Mouse (Mus musculus): ENCODE measurements around the gene Tnfrsf13b. TPM values are rescaled to one million over a fixed set of nuclear protein-coding genes. Genes with fewer than 3 reads are reported as not detected.

The Tnfrsf13b gene
- 1.8 and 2.3 TPM in 2 replicates for polyA plus RNA-seq (2015; fragmentation: Nextera tagmentation; extraction: Ambion mirVana)

DNA sequence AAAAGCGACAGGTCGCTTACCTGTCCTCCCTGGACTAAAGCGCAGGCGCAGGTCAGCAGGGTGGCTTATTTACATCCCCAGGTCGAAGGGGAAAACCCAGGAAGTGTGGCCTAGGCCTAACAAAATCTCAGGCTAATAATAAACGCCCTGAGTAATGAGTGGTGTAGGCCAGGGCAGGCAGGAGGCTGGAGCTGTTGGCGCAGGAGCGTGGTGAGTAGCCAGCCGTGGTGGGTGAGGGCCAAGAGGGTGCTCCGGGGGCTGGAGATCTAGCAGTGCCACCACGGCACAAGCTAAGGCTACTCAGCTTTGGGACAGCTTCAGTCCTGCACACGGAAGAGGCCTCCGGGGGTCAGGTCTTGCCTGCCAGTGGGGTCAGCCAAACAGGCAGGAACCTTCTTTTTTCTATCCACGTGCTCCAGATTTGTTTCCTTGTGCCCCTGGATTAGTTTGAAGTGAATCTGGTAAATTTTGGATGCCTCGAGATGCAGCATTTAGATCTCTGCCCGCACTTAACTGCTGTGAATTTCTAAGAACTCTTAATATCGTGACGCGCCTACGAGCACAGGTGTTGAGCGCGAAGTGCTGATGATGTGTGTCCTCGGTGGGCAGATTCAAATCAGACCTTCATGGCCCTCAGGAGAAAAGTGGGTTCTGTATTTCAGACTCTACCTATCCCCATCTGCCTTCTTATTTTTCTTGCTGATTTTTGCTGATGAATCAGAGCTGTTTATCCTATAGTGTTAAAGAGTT is at the start of gene Tnfrsf13b:
Gene Tnfrsf13b, plus strand, starts transcription at position 150 of the 750 bp plus-strand sequence.
- no peaks in the 10 kb centered on the region for H3K27me3 ChIP-seq (replicated peaks; ENCODE audit: control insufficient read depth, insufficient read depth, low read length)
- ATAC-seq: no peak
- 86% methylated on average over 23 of the region's 23 CpGs for whole genome bisulfite sequencing
- H3K36me3 ChIP-seq (ENCODE audit: control insufficient read depth, insufficient read depth): no peaks in the 10 kb centered on the region
- H3K4me3 ChIP-seq (ENCODE audit: low read depth, low read length): no peak within 1 kb of the TSS
- H3K9ac ChIP-seq (ENCODE audit: low read depth, low read length): no peak within 1 kb of the TSS
- no peaks in the 10 kb centered on the region for H3K4me1 ChIP-seq (replicated peaks; ENCODE audit: control insufficient read depth, insufficient read depth, low read length)
- TF ChIP-seq CTCF (IDR thresholded peaks at IDR 0.05; ENCODE audit: low read depth): no peak
- H3K9me3 ChIP-seq (ENCODE audit: control insufficient read depth): no peaks in the 10 kb centered on the region
- H3K4me2 ChIP-seq (replicated peaks; ENCODE audit: low read depth): no peak within 1 kb of the TSS
- no peak within 1 kb of the TSS for H3K27ac ChIP-seq (ENCODE audit: low read depth, low read length)

DNA sequence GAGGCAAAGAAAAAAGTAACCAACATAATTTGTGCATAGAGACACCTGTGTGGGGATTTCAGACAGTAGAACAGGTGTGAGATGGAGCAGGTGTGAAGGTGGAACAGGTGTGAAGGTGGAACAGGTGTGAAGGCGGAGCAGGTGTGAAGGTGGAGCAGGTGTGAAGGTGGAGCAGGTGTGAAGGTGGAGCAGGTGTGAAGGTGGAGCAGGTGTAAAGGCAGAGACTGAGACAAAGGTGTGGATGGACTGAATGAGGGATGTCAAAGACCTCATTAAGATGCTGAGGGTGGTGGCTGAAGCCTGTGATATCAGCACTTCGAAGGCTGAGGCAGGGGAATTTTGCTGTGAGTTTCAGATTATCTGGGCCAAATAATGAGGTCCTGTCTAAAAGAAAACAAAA is 44.9 kb upstream of the Tnfrsf13b start:
- no peak for ATAC-seq
- no peak for TF ChIP-seq CTCF (IDR thresholded peaks at IDR 0.05; ENCODE audit: low read depth)
- Histone ChIP-seq H3K4me3 (ENCODE audit: low read depth, low read length) (no peak overlapping the region), H3K27me3 (replicated peaks; ENCODE audit: control insufficient read depth, insufficient read depth, low read length) (no peaks in the 10 kb centered on the region), H3K9me3 (ENCODE audit: control insufficient read depth) (no peaks in the 10 kb centered on the region), H3K4me1 (replicated peaks; ENCODE audit: control insufficient read depth, insufficient read depth, low read length) (no peaks in the 10 kb centered on the region), H3K36me3 (ENCODE audit: control insufficient read depth, insufficient read depth) (no peaks in the 10 kb centered on the region), H3K9ac (ENCODE audit: low read depth, low read length) (no peak overlapping the region), H3K27ac (ENCODE audit: low read depth, low read length) (no peak overlapping the region), H3K4me2 (replicated peaks; ENCODE audit: low read depth) (no peak overlapping the region)
- WGBS: 78% methylated on average over 2 of the region's 2 CpGs

DNA sequence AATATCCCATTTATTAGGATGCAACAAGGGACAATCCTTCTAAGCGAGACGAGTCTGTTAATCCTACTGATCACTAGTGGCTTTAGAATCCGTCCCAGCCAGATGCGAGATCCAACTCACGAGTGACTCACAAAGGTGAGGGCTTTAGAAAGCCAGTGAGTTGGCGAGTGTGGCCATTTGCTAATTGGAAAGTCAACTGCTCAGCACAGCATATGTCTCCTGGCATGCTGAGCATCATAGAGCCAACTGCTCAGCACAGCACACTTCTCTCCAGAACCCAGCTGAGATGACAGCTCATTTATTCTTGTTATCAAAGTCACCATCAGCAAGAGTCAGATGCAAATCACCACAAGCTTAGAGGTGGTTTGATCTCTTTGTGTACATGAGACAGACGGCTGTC is 36.4 kb upstream of the Tnfrsf13b start:
- Histone ChIP-seq H3K9me3 (ENCODE audit: control insufficient read depth) (no peaks in the 10 kb centered on the region), H3K4me3 (ENCODE audit: low read depth, low read length) (no peak overlapping the region), H3K4me2 (replicated peaks; ENCODE audit: low read depth) (no peak overlapping the region), H3K36me3 (ENCODE audit: control insufficient read depth, insufficient read depth) (no peaks in the 10 kb centered on the region), H3K27ac (ENCODE audit: low read depth, low read length) (no peak overlapping the region), H3K9ac (ENCODE audit: low read depth, low read length) (no peak overlapping the region), H3K27me3 (replicated peaks; ENCODE audit: control insufficient read depth, insufficient read depth, low read length) (no peaks in the 10 kb centered on the region), H3K4me1 (replicated peaks; ENCODE audit: control insufficient read depth, insufficient read depth, low read length) (no peaks in the 10 kb centered on the region)
- WGBS: 79% methylated on average over 7 of the region's 7 CpGs
- TF ChIP-seq CTCF (IDR thresholded peaks at IDR 0.05; ENCODE audit: low read depth): no peak
- no peak for ATAC-seq

DNA sequence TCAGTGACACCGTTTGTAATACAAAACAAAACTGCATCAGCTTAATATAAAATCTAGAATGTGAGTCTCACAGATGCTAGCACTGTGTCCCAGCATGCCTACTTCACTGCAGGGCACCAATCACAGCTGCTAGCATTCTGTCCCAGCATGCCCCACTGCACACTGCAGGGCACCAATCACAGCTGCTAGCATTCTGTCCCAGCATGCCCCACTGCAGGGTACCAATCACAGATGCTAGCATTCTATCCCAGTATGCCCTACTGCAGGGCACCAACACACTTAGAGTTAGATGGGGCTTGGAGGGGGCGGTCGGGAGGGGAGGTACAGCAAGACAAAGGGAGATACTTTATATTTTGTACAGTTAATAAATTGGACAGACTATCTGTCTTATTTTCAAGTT is 35.4 kb upstream of the Tnfrsf13b start:
- Histone ChIP-seq H3K27ac (ENCODE audit: low read depth, low read length) (no peak overlapping the region), H3K4me1 (replicated peaks; ENCODE audit: control insufficient read depth, insufficient read depth, low read length) (no peaks in the 10 kb centered on the region), H3K4me3 (ENCODE audit: low read depth, low read length) (no peak overlapping the region), H3K9ac (ENCODE audit: low read depth, low read length) (no peak overlapping the region), H3K36me3 (ENCODE audit: control insufficient read depth, insufficient read depth) (no peaks in the 10 kb centered on the region), H3K4me2 (replicated peaks; ENCODE audit: low read depth) (no peak overlapping the region), H3K9me3 (ENCODE audit: control insufficient read depth) (no peaks in the 10 kb centered on the region), H3K27me3 (replicated peaks; ENCODE audit: control insufficient read depth, insufficient read depth, low read length) (no peaks in the 10 kb centered on the region)
- 68% methylated on average over 3 of the region's 3 CpGs for WGBS
- ATAC-seq: no peak
- TF ChIP-seq CTCF (IDR thresholded peaks at IDR 0.05; ENCODE audit: low read depth): no peak

DNA sequence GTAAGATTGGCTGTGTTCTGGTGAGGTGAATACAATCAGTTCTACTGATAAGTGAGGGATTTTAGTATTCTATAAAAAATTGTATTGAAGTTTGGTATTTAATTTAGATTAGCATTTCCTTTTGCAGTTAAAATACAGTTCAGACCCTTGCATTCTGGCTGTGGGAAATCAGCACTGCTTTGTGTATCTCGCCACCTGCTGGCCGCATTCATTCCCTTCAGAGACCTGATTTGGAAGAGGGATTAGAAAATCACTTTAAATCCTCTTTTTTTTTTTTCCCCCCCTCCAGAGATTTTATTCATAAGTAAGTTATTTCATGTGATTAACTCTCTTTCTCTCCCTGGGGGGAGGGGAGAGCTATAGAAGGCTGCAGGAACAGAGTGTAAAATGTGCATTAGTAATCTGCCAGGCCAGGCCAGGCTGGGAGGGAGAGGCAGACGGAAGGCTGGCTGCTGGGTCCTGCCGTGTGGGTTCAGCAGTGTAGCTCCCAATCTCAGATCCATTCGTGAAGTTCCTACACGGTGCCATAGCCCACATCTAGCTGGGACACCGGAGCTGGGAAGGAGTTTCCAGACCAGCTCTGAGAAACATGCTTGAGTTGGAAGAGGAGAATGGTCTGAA is 34.8 kb upstream of the Tnfrsf13b start:
- Histone ChIP-seq H3K27ac (ENCODE audit: low read depth, low read length) (no peak overlapping the region), H3K4me2 (replicated peaks; ENCODE audit: low read depth) (no peak overlapping the region), H3K27me3 (replicated peaks; ENCODE audit: control insufficient read depth, insufficient read depth, low read length) (no peaks in the 10 kb centered on the region), H3K9me3 (ENCODE audit: control insufficient read depth) (no peaks in the 10 kb centered on the region), H3K4me3 (ENCODE audit: low read depth, low read length) (no peak overlapping the region), H3K9ac (ENCODE audit: low read depth, low read length) (no peak overlapping the region), H3K4me1 (replicated peaks; ENCODE audit: control insufficient read depth, insufficient read depth, low read length) (no peaks in the 10 kb centered on the region), H3K36me3 (ENCODE audit: control insufficient read depth, insufficient read depth) (no peaks in the 10 kb centered on the region)
- no peak for ATAC-seq
- TF ChIP-seq CTCF (IDR thresholded peaks at IDR 0.05; ENCODE audit: low read depth): peak; percentile 88
- WGBS: 22% methylated on average over 7 of the region's 7 CpGs

DNA sequence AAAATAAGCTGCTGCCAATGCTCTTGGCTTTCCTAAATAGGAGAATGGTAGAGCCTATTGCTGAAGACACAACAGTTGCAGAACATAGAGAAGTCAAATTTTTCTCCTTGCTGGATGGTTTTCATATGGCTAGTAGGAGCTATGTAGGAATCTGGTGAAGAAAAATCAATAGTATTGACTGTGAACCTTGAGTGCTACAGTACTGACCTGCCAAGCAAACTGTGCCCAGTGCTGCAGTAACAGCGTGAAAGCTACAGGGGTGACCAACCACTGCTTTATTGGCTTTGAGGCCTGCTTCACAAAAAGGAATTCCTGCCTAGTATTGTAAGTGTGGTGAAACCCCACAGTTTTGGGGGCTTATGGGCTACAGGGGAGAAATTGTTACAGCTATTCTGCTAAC is 28.5 kb upstream of the Tnfrsf13b start:
- no peaks in the 10 kb centered on the region for H3K36me3 ChIP-seq (ENCODE audit: control insufficient read depth, insufficient read depth)
- no peaks in the 10 kb centered on the region for H3K9me3 ChIP-seq (ENCODE audit: control insufficient read depth)
- no peak for ATAC-seq
- H3K4me1 ChIP-seq (replicated peaks; ENCODE audit: control insufficient read depth, insufficient read depth, low read length): no peaks in the 10 kb centered on the region
- no peak overlapping the region for H3K27ac ChIP-seq (ENCODE audit: low read depth, low read length)
- H3K4me3 ChIP-seq (ENCODE audit: low read depth, low read length): no peak overlapping the region
- no peak overlapping the region for H3K4me2 ChIP-seq (replicated peaks; ENCODE audit: low read depth)
- TF ChIP-seq CTCF (IDR thresholded peaks at IDR 0.05; ENCODE audit: low read depth): no peak
- WGBS: 50% methylated on average over 1 of the region's 1 CpGs
- H3K27me3 ChIP-seq (replicated peaks; ENCODE audit: control insufficient read depth, insufficient read depth, low read length): no peaks in the 10 kb centered on the region
- no peak overlapping the region for H3K9ac ChIP-seq (ENCODE audit: low read depth, low read length)

All from intestine, postnatal 0 days (tissue).